Mouse (Mus musculus) ES-E14 (cell line): Measurements from ENCODE around the gene Hmgxb4.

Experiments
- CHD2 ChIP-seq: IDR thresholded peaks from 2 replicates; pipeline ENCODE4 v1.6.1; 2014; ENCODE audit warnings: mild to moderate bottlenecking, low read depth, low read length, inconsistent platforms
- HCFC1 ChIP-seq: IDR thresholded peaks from 2 replicates; pipeline ENCODE4 v1.6.1; 2012; ENCODE audit warnings: low read length, inconsistent platforms, borderline replicate concordance; ENCODE audit not compliant: insufficient read depth
- MAFK ChIP-seq: IDR thresholded peaks from 2 replicates; pipeline ENCODE4 v1.6.1; 2014; ENCODE audit warnings: mild to moderate bottlenecking, low read depth, low read length, inconsistent platforms; ENCODE audit not compliant: insufficient read depth
- ZC3H11A ChIP-seq: IDR thresholded peaks from 2 replicates; pipeline ENCODE4 v1.6.1; 2012; ENCODE audit warnings: low read depth, mild to moderate bottlenecking, inconsistent platforms, low read length, borderline replicate concordance
- ZNF384 ChIP-seq: IDR thresholded peaks from 2 replicates; pipeline ENCODE4 v1.6.1; 2012; ENCODE audit warnings: low read depth, low read length, inconsistent platforms

GRCm38 (mm10) chr8:75060815-75061214 is 67.7 kb downstream of the Hmgxb4 start:
- no peak for TF ChIP-seq MAFK
- TF ChIP-seq ZNF384 = no peak
- no peak for TF ChIP-seq ZC3H11A
- no peak for TF ChIP-seq HCFC1
- TF ChIP-seq CHD2 = no peak
